Mouse (Mus musculus) liver, adult 10 weeks (tissue): ENCODE measurements around the gene Vmn1r239-ps. TPM values are rescaled to one million over a fixed set of nuclear protein-coding genes. Genes with fewer than 3 reads are reported as not detected.

Source experiments
- polyA plus RNA-seq: library from polyadenylated mRNA; stranded (reverse); fragments of 350-450 nt; fragmentation: Illumina TruSeq; extraction: RNeasy Lipid Tissue Mini Kit (QIAGEN cat#74804); gene quantifications from one replicate; pipeline ENCODE4 v1.2.3, GENCODE M21; 2014; ENCODE audit warnings: low read depth, low replicate concordance

Vmn1r239-ps gene
- polyA plus RNA-seq: not detected

DNA sequence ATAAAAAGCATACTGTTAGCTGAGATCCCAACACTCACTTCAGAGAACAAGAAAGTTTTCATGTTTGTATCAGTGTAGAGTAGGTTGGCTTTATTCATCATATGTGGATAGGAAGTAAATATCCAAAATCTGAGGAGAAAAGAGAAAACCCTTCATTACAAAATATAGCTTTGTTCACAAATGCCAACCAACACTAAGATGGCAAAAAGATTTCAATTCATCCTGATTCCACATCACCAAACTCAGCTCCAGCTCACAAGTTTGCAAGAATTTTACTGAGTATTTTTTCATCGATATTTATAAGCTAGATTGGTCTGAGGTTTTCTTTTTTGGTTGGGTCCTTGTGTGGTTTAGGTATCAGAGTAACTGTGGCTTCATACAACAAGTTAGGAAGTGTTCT is at the start of gene Vmn1r239-ps:
TSS of gene Vmn1r239-ps (minus strand) at position 101 of the 400 bp plus-strand sequence.

DNA sequence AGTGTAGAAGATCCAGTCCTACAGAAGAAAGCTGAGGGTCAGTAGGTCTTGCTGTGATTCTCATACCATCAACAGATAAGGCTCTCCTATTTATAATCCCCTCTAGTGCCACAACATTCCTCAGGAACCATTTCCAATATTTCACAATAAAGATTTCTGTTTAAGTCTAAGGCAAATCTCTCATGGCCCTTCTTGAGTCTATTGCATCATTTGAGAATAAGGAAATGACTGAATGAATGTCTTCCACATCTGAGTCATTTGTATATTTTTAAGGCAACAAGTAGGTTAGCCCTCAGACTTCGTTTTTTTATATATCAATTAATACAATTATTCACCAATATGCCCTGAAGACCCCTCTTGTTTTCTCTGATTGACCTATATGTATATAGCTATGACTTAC is 24.4 kb downstream of the Vmn1r239-ps start, which contains the start of gene Il13ra2:
TSS of gene Il13ra2 (minus strand) at position 64 of the 400 bp plus-strand sequence.

Other genes with a start within 250 kb of the Vmn1r239-ps start
- 2.2 TPM for gene Il13ra2, start 24.5 kb downstream of the Vmn1r239-ps start, polyA plus RNA-seq
- 0.32 TPM for gene Lrch2, start 100.4 kb upstream of the Vmn1r239-ps start, polyA plus RNA-seq